Mouse (Mus musculus) WW6 (cell line): ENCODE data around the gene Arid1b.
"Not testable (repeated sequence)": the region's sequence is repeated elsewhere in the genome, so short reads cannot be mapped to it uniquely, and the experiment has no call there.

Source experiments
- DNase-seq: peaks from one replicate; pipeline ENCODE4 v3.0.0-alpha.2; 2013; ENCODE audit warnings: low read depth, low spot score

Gene Arid1b

DNA sequence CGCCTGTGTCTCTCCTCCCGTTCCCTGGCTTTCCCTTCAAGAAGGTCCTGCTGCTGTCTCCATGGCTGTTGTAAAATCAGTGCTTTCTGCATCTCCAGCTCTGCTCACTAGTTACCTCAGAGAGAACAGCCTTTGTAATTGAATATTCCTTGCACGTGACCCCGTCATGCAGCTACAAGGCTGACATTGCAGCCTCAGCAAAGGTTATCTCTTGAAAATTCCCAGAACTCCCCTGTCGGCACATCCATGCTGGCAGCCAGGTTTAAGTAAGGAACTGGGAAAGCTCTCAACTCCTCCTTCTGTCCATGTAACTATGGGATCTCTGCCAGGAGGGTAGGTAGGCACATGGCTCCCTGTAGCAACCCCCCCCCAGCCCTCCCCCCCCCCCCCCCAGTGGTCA is 91.8 kb downstream of the Arid1b start:
- DNase-seq, result no peak

DNA sequence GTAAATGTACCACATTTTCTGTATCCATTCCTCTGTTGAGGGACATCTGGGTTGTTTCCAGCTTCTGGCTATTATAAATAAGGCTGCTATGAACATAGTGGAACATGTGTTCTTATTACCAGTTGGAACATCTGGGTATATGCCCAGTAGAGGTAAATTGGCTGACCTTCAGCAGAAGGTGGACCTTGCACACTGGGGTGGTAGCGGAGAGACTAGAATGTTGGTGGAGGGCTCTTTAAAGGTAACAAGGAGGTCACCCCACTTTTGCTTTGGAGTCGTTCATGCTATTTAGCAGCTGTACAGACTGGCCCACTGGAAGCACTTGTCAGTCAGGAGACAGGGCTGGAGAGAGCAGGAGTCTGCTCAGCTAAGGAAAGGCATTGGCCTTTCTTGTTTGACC is 94.1 kb downstream of the Arid1b start:
- DNase-seq, result not testable (repeated sequence)

DNA sequence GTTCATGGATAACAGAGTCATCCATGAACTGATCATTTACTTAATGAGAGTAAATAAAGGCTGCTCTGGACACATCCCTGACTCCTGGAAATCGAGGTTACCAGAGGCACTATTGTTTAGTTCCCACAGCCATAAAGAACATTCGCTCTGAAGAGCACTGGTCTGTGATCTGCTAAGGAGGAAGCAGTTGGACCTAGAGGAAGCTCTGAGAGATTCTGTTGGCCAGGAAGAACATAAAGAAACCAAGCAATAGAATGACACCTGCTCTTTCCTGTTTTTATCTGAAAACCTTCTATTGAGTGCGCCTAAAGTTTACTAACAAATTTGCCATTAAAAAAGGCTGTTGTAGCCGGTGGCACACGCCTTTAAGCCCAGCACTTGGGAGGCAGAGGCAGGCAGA is 94.7 kb downstream of the Arid1b start:
- no peak for DNase-seq

DNA sequence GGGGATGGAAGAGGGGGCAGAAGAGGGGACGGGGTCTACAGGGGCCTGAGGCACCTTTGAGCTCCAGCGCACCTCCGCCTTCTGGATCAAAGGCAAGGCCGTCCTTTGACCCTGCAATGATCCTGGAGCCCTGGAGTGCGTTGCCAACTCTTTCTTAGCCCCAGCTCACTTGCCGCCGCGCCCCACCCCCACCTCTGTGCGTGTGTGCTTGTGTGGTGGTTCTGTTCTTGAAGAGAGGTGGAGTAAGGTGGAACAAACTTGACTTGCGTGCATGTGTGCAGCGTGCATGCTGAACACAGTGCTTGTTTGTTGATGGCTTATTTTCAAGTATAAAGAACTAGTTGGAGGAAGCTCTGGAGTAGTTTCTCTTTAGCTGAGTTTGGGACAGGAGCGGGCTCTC is 95.4 kb downstream of the Arid1b start:
- peak; percentile 68 for DNase-seq

DNA sequence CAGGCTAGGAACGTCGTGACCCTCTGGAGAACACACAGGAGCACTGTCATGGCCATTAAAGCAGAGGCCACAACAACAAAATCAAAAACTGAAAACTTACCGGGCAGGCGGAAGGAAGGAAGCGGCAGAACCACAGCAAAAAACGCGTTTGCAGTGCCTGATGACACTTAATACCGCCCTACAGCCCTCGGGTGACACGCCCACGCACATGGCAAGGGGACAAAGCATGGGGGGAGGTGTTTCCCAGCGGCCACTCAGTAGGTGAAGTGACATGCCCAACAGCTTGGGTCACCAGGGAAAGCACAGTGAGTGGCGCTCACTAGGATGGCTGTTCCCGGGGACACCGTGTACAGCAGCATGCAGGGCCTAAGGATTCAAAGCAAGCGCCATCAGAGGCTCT is 97.4 kb downstream of the Arid1b start:
- no peak for DNase-seq

DNA sequence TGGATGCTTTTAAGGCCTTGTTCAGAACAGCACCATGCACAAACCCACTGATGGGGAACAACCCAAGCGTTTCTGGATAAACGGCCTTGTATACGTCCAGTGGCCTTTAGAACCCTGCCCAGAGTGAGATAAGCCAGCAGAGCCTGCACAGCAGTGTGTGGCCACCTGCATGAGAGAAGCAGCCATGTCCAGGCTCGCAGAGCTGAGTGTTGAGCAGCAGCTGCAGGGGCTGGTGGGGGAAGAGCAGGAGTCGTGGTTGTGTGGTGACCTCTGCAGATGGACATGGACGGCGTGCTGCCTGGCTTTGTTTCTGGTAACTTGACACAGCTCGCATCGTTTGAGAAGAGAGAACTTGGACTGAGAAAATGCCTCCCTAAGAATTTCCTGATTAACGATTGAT is 97.8 kb downstream of the Arid1b start:
- DNase-seq, result no peak

DNA sequence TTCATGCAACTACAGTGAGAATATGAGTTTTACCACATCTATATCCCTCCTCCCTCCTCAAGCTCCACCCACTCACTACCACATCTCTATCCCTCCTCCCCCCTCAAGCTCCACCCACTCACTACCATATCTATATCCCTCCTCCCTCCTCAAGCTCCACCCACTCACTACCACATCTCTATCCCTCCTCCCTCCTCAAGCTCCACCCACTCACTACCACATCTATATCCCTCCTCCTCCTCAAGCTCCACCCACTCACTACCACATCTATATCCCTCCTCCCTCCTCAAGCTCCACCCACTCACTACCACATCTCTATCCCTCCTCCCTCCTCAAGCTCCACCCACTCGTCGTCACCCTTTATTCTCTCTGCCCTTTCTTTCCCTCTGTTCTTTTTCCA is 99.2 kb downstream of the Arid1b start:
- DNase-seq, result peak; percentile 55

DNA sequence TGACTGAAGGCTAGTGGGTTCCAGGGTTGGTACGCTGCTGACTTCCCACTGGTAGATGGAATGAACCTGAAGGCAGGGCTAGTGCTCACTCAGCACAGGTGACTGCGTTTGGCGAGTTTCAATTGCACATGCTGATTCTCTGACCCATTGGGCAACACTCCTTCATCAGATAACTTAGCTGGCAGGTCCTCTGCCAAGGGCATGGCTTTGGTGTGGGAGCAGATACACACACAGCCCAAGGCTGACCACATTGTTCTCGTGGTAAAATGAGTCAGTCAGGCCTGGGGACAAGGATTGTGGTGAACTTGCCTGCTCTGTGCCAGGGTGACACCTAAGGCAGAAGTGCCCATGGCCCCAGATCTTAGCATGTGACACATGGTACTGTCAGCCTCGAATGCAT is 100.5 kb downstream of the Arid1b start:
- DNase-seq, result no peak

DNA sequence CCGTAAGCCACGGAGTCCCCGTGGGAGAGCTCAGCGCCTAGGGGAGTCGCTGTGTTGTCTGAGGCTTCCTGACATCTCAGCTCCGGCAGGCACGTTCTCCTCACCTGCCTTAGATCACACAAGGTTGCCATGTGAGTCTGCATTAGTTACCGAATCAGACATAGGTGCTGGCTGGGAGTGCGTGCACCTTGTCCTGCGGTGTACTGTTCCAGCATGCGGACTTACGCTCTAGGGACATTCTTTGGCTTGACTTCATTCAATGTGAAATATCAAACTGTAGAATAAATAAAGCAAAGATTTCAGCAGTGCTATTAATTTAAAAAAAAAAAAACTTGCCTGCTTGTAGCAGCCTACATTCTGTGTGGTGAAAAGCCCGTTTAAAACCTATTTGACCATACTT is 101.6 kb downstream of the Arid1b start:
- DNase-seq, result no peak

DNA sequence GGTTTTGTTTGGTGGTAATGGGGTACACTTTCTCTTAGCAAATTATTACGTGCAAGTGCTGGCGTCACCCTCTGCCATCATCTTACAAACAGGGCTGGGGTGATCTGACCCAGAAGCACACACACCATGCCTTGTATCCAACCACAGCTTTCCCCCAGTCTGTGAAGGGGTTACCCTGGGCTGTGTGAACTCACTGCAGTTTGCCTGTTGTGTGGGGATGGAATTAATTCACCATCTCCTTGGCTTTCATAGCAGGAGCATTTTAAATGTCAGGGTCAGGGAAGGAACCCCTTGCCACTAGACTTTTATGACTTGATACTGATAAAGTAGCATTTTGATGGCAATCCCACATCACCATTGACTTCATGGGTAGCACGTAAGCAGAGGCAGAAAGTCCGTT is 102.9 kb downstream of the Arid1b start:
- no peak for DNase-seq

DNA sequence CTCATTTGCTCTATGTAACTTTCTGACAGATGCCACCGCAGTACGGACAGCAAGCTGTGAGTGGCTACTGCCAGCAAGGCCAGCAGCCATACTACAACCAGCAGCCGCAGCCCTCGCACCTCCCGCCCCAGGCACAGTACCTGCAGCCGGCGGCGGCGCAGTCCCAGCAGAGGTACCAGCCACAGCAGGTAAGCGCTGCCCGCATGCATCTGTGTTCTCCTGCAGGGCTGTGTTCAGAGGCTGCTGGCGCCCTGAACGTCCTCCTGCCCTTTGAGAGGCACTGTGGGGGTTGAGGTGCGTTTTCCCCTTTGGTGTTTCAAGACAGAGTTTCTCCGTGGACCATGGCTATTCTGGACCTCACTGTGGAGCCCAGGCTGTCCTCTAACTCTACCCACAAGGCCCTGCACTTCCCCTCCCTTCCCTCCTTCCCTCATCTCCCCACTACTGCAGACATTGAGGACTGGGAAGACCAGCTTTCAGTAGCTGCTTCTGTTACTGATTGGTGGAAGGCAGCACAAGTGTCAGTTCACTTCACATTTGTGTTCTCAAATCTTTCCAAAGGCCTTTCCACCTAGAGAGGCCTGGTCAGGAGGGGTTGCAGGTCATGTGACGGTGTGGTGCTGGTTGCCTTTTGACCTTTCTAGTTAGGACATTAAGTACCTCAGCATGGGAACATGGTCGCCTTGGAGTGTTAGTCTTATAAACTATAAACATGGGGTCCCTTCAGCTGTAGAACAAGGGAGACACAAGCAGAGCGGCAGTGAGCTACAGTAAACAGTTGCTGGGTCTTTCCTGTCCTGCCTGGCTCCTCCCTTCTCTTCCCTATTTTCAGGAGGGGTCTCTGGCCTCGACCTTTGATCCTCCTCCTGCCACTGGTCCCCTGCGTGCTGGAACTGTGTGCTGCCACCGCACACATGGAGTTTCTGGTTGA is 103.7 kb downstream of the Arid1b start:
- no peak for DNase-seq

DNA sequence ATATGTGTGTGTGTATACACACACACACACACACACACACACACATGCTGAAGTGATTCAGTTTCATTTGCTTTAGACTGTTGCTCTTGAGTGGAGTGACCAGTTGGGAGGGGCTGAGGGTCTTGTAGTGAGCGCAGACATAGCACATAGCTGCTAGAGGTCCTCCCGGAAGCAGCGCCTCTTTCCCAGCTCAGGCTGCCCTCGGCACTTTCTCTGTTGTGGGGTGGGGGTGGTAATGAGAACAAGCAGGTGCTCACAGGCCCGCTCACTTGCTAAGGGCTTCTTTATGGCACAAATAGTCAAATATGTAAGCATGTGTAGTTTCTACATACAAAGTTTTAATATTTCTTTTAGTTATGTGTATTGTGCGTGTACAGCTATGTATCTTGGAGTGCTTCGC is 104.6 kb downstream of the Arid1b start:
- no peak for DNase-seq

DNA sequence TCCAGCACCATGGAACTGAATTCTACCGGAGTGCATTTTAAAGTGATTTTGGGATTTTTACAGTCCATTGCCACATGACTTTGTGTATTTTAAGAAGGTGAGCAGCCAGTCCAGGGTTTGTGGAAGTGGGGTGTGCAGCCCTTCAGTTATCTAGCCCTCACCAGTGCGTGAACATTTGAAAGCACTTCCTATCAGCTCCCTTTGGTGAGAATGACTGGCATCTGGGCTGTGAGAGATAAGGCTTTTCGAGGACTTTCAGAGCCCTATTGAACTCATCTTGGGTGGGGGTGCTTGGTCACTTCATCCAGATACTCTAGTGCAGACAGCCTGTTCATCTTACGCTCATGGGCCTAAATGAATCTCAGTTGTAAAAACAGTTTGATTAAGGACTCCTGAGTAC is 105.1 kb downstream of the Arid1b start:
- no peak for DNase-seq

DNA sequence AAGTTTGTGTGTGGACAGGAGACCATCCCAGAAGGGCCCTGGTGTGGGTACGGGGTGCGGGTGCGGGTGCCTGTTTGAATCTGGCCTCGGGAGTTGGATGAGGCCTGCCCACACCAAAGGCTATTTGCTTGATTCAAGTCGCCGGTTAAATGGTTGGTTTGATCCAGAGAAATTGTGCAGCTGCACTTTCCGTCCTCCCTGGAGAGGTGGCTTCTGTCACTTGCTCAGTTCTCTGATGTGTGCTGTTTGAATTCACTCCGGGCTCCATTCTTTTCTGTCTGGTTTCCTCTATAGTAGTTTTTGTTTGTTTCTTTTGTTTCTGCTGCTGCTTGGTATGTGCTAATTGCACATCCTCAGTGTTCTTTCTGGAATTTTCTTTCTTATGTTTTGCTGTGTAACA is 107.0 kb downstream of the Arid1b start:
- no peak for DNase-seq

DNA sequence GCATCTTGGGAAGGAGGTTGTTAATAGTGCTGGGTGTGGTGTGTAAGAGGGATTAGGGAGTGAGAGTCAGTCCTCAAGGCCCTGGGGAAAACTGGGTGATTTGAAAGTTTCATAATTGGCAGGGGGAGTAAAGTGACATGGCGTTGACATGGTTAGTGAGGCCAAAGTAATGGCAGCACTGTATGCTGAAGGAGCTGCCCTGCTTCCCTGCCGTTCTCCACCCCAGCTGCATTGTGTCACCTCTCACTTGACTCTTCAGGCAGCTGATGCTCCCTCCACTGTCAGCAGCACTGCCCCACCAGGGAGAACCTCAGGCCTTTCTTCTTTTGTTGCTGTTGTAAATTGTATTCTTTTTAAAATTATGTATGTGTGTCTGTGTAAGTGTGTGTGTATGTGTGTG is 107.8 kb downstream of the Arid1b start:
- DNase-seq, result no peak

DNA sequence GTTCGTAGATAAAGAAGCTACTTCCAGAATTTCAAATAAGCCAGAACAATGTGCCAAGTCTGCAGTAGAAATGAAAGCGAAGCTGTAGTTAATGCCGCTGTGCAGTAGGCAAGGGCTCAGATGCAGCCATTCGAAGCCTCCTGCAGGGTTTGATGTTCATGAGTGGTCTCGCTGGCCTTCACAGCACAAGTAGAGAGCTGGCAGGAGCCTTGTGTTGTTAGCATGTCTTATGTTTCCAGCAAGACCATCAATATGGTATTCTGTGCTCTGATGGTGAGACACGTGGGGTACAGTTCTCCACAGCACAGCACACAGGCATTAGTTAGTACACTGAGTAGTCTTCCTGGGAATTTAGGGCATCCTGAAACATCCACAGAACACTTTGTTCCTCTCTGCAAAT is 111.6 kb downstream of the Arid1b start:
- DNase-seq, result no peak

DNA sequence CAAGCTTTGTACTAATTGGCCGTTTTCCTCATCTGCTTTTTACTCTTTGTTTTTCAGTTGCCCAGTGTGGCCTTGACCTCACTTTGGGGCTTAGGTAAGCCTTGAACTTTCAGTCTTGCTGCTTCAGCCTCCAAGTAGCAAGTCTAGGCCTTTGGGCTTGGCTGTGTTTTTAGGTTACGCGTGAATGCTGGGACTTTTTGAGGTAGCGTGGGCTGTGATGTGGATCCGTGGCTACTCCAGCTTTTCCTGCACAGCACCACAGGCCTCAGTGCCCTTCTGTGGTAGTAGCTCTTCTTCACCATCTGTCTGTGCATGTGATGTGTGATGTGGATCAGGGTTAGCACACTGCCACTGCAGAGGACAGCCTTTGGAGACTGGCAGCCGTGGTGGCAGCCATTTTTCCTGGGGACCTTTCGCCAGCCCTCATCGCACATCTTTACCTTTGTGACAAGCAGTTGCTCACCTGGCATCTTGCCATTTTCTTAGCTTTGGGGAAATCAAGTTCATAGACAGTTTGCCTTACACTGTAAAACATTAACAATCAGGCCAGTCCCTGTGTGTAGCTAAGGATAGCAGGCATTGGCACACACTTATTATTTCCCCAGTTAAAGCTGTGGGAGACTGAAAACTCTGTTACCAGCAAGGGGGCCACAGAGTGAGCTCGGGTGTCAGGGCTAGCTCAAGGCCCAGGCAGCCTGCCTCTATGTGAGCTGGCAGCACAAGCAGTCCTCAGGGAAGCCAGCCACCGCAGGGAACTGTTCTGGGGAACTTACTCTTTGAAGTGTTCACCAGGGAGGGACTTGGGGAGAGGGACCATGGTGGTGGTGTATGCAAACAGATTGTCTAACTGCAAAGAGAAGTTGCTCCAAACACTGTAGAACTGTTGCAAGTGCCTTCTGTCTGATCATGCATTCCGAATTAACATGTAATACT is 112.4 kb downstream of the Arid1b start:
- DNase-seq, result no peak

DNA sequence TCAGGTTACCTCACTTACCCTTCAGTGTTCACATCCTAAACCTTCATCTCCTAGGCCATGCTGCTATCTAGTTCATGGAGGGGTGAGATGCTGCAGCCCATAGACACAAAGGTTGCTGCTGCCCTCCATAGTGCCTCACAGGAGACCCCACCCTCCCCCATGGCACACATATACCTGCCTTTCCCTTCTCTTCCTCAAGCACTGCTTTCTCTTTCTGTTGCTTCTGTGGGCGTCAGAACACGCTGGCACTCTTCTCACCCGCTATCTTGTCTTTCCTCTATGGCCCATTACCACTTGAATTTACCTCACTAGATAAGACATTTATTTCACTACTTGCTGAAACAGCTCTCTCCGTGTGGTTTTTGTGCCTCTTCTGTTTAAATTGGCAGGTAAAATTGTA is 113.4 kb downstream of the Arid1b start:
- no peak for DNase-seq

DNA sequence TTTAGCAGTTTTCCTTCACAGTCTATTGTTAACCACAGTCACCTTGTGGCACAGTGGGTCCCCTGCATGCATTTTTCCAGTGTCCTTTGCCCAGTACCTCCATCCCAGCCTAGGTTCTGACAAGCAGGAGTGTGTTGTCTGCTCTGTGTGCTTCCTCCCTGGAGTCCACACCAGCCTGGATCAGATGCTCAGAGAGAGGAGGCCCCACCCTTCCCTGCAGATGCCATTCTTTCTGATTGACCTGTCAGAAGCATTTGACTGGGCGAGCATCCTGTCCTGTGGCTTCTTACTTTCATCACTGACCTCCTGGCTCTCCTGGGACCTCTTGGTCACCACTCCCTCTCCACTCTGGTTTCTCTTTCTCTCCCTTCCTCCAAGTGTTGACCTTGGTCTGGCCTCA is 113.9 kb downstream of the Arid1b start:
- no peak for DNase-seq

DNA sequence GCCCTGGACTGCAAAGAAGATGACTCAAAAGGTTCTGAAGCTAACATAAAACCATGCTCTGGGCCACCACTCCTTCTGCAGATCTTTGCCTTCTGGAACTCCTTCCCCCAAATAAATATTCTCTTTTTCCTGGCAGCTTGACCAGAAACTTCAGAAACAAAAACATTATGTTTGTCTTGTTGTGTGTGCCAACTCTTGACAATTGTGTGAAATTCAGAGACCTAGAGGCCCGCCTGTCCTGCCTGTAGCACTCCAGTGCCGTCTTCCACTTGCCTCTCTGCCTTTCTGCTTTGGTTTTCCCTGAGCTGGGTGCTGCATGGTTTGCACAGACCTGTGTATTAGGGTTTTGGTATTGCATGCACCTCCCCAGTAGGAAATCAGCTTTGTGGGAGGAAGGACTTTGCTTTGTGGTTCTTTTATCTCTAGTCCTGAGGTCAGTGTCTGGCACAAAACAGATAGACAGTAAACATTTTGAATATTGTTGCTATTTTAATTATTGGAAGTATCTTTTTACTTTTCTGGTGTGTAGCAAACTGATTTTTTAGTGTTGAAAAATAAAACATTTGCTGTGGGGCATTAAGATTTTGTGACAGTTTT is 114.5 kb downstream of the Arid1b start:
- no peak for DNase-seq

DNA sequence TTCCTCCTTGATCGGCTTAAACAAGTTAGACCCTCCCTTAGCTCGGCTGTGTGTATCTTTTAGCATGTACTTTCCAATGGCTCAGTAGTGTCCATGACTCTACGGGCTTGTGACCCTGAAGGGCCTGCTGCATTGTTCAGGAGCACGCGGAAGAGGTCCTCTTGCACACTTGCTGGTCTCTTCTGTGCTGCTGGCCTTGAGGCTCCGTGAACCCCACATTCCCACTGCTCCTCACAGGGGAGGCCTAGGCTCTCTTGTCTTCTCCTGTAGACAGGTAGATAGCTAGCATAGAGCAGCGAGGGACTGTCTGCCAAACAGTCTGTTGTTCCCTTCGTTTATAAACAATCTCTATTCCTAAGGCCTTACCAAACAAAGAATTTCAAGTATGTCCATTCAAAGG is 115.2 kb downstream of the Arid1b start:
- no peak for DNase-seq

DNA sequence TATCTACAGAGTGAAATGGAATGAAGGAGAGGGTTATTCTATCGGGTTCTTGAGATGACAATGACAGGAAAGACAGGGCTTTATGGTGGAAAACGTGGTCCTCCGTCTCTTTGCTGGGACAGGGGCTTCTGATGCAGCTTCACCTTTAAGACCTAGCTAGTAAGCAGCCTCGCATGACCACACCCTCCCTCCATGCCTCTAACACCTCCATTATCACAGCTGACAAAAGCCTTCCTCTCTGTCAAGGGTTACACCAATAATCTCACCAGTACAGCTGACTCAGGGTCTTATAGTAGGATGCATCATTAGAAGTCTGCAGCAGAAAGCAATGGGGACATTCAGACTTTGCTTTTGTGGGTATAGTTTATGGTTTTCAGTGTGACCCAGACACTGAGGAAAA is 116.0 kb downstream of the Arid1b start:
- DNase-seq, result no peak
